Mouse (Mus musculus): ENCODE measurements around the gene Haao. TPM values are rescaled to one million over a fixed set of nuclear protein-coding genes. Genes with fewer than 3 reads are reported as not detected.

Haao gene
- polyA plus RNA-seq, 1 experiment = 96.3 TPM

DNA sequence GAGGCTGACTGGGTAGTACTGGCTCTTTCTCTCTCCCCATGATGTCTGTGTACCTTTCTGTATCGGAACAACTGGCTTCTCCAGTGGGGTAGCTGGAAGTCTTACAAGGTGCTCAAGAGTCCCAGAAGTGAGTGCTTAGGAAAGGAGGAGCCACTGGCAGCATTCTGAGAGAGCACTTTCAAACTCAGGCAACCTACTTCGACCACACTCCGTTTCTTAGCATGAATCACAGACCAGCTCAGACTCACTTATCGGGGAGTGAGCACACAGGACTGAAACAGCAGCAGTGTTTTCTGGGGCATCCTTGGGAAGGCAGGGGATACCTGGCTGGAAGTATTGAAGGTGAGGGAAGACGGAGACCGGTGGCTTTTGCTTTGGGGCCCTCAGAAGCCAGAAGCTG lies 31.9 kb upstream of the Haao start:
- Histone ChIP-seq H3K27ac (ENCODE audit: control insufficient read depth, insufficient read depth, low read depth, low read length, poor library complexity) (no peak overlapping the region), H3K4me3 (replicated peaks; ENCODE audit: control insufficient read depth, low read depth, low read length) (no peak overlapping the region), H3K4me1 (ENCODE audit: control insufficient read depth, insufficient read depth, low read length) (no peaks in the 10 kb centered on the region; the same call in 1 of the 2 replicates)
- WGBS = 86% methylated on average over 6 of the region's 6 CpGs
- TF ChIP-seq CTCF (IDR thresholded peaks at IDR 0.05; ENCODE audit: control insufficient read depth, insufficient read depth, low read length) = no peak
- no peak for TF ChIP-seq POLR2A (IDR thresholded peaks at IDR 0.05; ENCODE audit: borderline replicate concordance, control insufficient read depth, low read depth, low read length)

DNA sequence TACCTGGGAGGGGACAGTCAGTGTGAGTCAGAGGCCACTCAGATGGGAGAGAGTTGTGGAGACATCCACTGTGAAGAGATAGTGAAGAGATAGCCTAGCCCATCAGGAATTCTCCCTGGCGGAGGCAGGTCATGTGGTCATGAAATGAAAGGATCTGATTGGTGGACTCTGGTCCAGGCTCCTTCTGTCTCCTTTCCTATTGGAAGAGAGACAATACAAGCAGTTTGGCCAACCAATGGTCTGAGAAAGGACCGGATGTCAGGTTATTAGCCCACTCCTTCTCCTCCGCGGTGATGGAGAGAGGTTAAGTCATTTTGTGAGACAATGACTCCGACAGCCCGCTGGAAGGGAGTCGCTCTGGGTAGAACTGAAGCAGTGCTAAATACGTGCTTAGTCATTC lies 26.8 kb upstream of the Haao start:
- TF ChIP-seq CTCF (IDR thresholded peaks at IDR 0.05; ENCODE audit: control insufficient read depth, insufficient read depth, low read length) = no peak
- TF ChIP-seq POLR2A (IDR thresholded peaks at IDR 0.05; ENCODE audit: borderline replicate concordance, control insufficient read depth, low read depth, low read length) = no peak
- WGBS = 84% methylated on average over 8 of the region's 8 CpGs
- Histone ChIP-seq H3K4me3 (replicated peaks; ENCODE audit: control insufficient read depth, low read depth, low read length) (no peak overlapping the region), H3K27ac (ENCODE audit: control insufficient read depth, insufficient read depth, low read depth, low read length, poor library complexity) (no peak overlapping the region), H3K4me1 (ENCODE audit: control insufficient read depth, insufficient read depth, low read length) (no peaks in the 10 kb centered on the region; the same call in 1 of the 2 replicates)

DNA sequence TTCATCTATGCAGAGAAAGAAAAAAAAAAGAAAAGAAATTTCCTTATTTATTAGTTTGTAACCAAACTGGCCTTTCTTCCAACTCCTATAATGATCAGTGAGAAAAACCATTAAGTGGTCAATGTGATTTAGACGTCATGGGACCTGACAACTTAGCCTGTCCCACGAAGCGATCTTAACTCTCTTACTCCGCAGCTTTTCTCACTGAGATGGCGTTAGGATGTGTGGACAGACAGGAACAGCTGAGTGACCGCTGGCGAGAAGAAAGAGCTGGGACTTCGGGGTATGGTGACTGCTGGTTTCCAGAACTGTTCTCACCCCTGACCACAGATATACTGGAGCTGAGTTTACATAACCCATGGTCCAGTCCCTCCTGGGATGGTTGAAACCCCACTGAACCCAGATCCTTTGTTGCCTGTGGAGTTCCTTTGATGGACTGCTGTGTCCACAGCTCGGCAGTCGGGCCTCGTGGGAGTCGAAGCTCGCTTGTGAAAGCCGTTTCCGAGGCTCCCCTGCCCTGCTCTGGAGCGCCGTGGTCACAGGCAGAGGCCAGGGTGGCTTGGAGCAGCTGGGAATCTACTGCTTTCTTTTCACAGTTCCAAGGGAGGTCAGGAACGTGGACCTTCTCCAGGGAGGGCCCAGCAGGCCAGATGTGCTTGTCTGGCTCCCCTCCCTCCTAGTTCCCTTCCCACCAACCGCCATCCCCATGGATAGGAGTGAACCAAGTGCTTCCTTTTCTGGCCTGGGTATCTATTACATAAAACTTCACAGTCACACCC lies 25.8 kb upstream of the Haao start:
- no peaks in the 10 kb centered on the region; the same call in 1 of the 2 replicates for H3K4me1 ChIP-seq (ENCODE audit: control insufficient read depth, insufficient read depth, low read length)
- WGBS = 76% methylated on average over 19 of the region's 19 CpGs
- H3K4me3 ChIP-seq (replicated peaks; ENCODE audit: control insufficient read depth, low read depth, low read length) = no peak overlapping the region
- TF ChIP-seq CTCF (IDR thresholded peaks at IDR 0.05; ENCODE audit: control insufficient read depth, insufficient read depth, low read length) = no peak
- TF ChIP-seq POLR2A (IDR thresholded peaks at IDR 0.05; ENCODE audit: borderline replicate concordance, control insufficient read depth, low read depth, low read length) = no peak
- no peak overlapping the region for H3K27ac ChIP-seq (ENCODE audit: control insufficient read depth, insufficient read depth, low read depth, low read length, poor library complexity)

DNA sequence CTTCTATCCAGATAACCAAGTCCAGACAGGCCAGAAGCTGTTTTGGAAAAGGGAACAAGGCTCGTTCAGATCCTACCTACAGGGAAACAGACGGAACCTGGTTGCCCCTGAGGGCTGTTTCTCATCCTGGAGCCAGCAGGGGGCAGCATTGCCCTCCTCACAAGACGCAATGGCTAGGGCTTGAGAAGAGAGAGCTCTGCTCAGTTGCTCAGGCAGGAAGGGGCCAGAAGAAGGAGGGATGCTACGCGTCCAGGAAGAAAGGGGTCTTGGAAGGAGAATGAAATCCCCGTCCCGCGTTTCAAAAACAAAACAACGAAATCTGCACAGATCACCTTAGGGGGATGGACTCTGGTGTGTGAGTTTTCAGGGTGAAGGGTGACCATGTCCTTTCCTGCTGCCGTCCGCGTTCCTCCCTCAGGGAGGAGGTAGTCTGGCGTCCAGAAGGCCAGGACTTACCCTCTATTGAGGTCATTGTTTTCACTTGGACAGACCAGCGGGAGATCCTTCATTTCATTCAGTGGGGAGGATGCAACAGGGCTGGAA lies 25.1 kb upstream of the Haao start:
- 16% methylated on average over 14 of the region's 14 CpGs for WGBS
- no peak for TF ChIP-seq POLR2A (IDR thresholded peaks at IDR 0.05; ENCODE audit: borderline replicate concordance, control insufficient read depth, low read depth, low read length)
- TF ChIP-seq CTCF (IDR thresholded peaks at IDR 0.05; ENCODE audit: control insufficient read depth, insufficient read depth, low read length) = peak; percentile 93
- H3K27ac ChIP-seq (ENCODE audit: control insufficient read depth, insufficient read depth, low read depth, low read length, poor library complexity) = no peak overlapping the region
- no peaks in the 10 kb centered on the region; the same call in 1 of the 2 replicates for H3K4me1 ChIP-seq (ENCODE audit: control insufficient read depth, insufficient read depth, low read length)
- no peak overlapping the region for H3K4me3 ChIP-seq (replicated peaks; ENCODE audit: control insufficient read depth, low read depth, low read length)

DNA sequence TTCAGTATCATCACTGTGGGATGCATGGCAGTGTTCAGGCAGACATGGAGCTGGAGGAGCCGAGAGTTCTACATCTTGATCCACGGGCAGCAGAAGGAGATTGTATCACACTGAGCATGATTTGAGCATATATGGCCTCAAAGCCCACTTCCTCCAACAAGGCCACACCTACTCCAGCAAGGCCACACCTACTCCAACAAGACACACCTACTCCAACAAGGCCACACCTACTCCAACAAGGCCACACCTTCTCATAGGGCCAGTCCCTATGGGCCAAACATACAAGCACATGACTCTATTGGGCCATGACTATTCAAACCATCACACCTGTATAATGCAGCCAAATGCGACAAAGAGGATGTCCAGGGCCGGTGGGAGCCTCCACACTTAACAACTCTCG lies 23.6 kb upstream of the Haao start:
- no peak for TF ChIP-seq CTCF (IDR thresholded peaks at IDR 0.05; ENCODE audit: control insufficient read depth, insufficient read depth, low read length)
- TF ChIP-seq POLR2A (IDR thresholded peaks at IDR 0.05; ENCODE audit: borderline replicate concordance, control insufficient read depth, low read depth, low read length) = no peak
- H3K4me1 ChIP-seq (ENCODE audit: control insufficient read depth, insufficient read depth, low read length) = no peaks in the 10 kb centered on the region; the same call in 1 of the 2 replicates
- no peak overlapping the region for H3K27ac ChIP-seq (ENCODE audit: control insufficient read depth, insufficient read depth, low read depth, low read length, poor library complexity)
- WGBS = 63% methylated on average over 5 of the region's 5 CpGs
- H3K4me3 ChIP-seq (replicated peaks; ENCODE audit: control insufficient read depth, low read depth, low read length) = no peak overlapping the region

DNA sequence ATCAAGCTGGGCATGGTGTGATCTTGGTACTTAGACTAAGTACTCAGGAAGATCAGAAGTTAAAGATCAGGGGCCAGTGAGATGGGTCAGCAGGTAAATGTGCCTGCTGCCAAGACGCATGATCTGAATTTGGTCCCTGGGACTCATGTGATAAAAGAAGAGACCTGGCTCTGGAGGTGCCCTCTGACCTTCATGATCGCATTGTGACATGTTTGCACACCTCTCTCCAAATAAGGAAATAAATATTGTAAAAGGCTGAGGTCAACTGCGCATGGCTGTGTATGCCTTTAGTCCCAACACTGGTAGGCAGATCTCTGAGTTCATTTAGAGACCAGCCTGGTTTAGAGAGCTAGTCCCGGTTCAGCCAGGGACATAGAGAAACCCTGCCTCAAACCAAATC lies 22.6 kb upstream of the Haao start:
- 83% methylated on average over 4 of the region's 4 CpGs for WGBS
- H3K27ac ChIP-seq (ENCODE audit: control insufficient read depth, insufficient read depth, low read depth, low read length, poor library complexity) = no peak overlapping the region
- no peaks in the 10 kb centered on the region; the same call in 1 of the 2 replicates for H3K4me1 ChIP-seq (ENCODE audit: control insufficient read depth, insufficient read depth, low read length)
- no peak for TF ChIP-seq CTCF (IDR thresholded peaks at IDR 0.05; ENCODE audit: control insufficient read depth, insufficient read depth, low read length)
- no peak for TF ChIP-seq POLR2A (IDR thresholded peaks at IDR 0.05; ENCODE audit: borderline replicate concordance, control insufficient read depth, low read depth, low read length)
- H3K4me3 ChIP-seq (replicated peaks; ENCODE audit: control insufficient read depth, low read depth, low read length) = no peak overlapping the region

DNA sequence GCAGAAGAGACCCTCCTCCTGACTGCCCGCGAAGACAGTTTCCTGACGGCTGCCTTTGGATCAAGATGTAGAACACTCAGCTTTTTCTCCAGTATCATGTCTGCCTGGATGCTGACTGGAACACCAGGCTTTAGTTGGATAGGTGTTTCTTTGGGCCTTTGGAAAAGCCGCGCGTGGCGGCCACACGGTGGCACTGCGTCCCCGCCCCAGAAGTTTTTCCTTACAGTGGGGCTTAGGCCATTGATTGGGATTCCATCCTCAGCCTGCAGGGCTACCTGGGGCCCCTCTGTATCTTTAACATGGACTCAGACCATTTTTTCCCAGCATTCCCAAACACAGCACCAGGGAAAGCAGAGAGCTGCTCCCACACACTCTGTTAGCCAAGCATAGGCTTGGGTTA lies 18.8 kb upstream of the Haao start:
- Histone ChIP-seq H3K4me1 (ENCODE audit: control insufficient read depth, insufficient read depth, low read length) (no peaks in the 10 kb centered on the region; the same call in 1 of the 2 replicates), H3K27ac (ENCODE audit: control insufficient read depth, insufficient read depth, low read depth, low read length, poor library complexity) (no peak overlapping the region), H3K4me3 (replicated peaks; ENCODE audit: control insufficient read depth, low read depth, low read length) (no peak overlapping the region)
- 45% methylated on average over 10 of the region's 10 CpGs for WGBS
- TF ChIP-seq CTCF (IDR thresholded peaks at IDR 0.05; ENCODE audit: control insufficient read depth, insufficient read depth, low read length) (peak; percentile 32; the same call in 1 of the 2 replicates), POLR2A (IDR thresholded peaks at IDR 0.05; ENCODE audit: borderline replicate concordance, control insufficient read depth, low read depth, low read length) (no peak)

DNA sequence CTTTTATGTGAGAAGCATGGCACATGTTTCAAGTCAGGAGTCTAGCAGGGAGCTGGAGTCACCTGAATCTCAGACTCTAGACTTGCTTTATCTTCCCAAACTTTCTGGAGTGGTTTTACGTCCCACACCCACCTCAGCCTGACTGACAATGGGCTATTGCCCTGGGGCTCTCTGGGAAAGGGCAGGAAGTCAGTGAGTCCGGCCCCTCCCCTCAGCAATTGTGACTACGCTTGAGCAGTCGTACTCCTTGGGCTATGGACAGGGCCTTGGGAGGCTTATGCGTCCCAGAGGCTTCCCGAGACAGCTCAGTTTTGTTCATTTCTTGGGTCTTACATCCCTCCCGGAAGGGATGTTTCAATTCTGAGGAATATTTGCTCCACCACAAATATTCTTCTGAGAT lies 17.6 kb upstream of the Haao start:
- Histone ChIP-seq H3K27ac (ENCODE audit: control insufficient read depth, insufficient read depth, low read depth, low read length, poor library complexity) (no peak overlapping the region), H3K4me1 (ENCODE audit: control insufficient read depth, insufficient read depth, low read length) (no peaks in the 10 kb centered on the region), H3K4me3 (replicated peaks; ENCODE audit: control insufficient read depth, low read depth, low read length) (no peak overlapping the region)
- TF ChIP-seq CTCF (IDR thresholded peaks at IDR 0.05; ENCODE audit: control insufficient read depth, insufficient read depth, low read length) = no peak
- TF ChIP-seq POLR2A (IDR thresholded peaks at IDR 0.05; ENCODE audit: borderline replicate concordance, control insufficient read depth, low read depth, low read length) = no peak
- 79% methylated on average over 7 of the region's 7 CpGs for WGBS

All from bone marrow, adult 2 months (tissue).